Mouse (Mus musculus) natural killer cell, adult 2 months (primary cell): ENCODE results near the gene Arhgap21.
"Not testable (repeated sequence)": the region's sequence is repeated elsewhere in the genome, so short reads cannot be mapped to it uniquely, and the experiment has no call there.

ENCODE experiments used
- DNase-seq, 2 experiments: peaks; one replicate each; pipeline ENCODE4 v3.0.0; 2022; ENCODE audit warnings: low spot score in 2 of 2

Gene Arhgap21

DNA sequence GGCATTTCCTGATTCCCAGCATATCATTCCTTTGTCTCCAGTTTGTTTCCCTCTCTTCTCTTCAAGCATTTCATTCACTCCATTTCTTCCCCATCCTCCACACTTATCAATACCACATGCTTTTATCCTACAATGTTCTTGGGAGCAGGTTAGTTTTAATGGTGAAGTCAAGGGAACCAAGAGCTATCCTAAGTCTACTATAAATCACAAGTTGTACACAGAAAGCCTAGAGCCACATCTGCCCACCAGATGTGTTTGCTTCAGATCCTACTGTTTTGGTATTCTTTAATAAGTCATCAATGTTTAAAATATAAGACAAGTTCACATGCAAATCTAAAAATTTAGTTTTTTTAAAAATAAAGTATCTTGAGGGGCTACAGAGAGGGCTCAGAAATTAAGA, 27.6 kb downstream of the Arhgap21 start:
- DNase-seq = no peak

DNA sequence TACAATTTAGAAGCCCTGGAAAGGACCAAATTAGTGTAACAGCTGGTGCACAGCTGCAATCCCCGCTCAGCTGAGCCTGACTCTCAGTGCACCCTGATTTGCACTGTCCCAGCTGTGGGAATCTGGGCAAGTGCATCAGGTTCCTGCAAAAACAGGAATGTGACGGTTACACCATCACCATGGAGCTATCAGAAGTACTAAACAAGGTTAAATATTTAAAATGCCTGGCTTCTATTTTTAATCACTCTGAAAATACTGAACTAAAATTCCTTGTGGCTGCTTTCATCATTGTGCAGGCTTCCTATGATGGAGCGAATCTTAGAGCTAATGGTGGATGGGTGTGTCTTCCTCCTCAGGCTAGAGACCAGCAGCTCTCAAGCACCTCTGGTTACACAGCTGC, 29.3 kb downstream of the Arhgap21 start:
- DNase-seq = no peak

DNA sequence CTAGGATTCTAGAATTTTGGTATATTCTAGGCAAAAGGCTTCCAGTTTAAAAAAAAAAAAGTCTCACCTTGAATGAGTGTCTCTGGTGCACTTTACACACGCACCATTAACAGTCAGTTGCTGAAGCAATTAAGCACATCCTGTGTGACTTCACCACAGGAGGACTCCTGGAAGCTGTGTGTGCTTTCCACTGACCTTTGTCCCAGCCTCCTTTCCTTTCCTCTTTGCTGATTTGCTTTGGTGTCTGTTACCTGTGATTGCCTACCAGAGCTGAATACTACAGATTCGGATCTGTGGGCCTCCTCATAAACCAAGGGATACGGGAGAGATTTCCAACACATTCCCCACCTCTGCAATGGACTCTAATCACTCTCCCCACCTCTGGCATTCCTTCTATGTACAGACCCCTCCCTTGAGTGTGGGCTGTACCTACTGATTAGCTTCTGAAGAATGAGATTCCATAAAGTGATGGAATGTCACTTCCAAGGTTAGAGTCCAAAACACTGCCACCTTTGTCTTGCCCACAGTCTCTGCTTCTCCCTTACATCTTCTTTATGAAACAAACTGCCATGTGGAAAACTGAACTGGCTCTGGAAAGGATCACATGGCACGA, 32.0 kb downstream of the Arhgap21 start:
- no peak for DNase-seq

DNA sequence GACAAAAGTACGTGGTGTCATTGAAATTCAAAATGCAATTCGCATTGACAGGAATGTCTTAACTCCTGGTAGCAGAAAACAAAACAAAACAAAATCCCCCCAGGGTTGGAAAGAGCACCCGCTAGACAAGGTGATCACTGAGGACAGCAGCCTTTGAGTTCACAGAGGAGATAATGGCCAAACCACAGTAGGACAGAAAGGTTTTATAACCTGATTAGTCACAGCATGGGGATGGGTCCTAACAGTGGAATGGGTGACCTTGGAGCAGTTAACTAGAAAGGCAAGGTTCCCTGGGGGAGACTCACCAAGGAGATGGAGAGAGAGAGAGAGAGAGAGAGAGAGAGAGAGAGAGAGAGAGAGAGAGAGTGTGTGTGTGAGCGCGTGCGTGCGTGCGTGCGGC, 34.3 kb downstream of the Arhgap21 start:
- no peak for DNase-seq

DNA sequence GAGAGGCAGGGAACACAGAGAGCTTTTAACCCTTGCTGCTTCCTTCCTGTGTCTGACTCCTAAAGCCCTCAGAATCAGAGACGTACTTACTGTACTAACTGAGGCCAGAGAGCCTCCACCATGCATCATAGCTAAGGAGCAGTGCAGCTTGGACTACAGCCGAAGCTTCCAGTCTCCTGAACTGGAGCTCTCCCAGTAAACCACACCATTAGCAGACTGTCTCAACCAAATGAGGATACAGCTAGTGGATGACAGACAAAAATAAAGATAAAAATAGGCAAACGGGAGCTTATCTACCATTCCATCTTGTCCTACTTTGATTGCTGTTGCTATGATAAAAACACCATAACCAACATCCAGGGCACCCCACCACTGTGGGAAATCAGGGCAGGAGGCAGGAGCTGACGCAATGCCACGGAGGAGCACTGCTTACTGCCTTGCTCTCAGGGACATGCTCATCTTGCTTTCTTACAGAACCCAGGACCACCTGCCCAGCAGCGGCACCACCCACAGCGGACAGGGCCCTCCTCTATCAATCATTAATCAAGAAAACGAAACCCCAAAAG, 35.9 kb downstream of the Arhgap21 start:
- no peak for DNase-seq

DNA sequence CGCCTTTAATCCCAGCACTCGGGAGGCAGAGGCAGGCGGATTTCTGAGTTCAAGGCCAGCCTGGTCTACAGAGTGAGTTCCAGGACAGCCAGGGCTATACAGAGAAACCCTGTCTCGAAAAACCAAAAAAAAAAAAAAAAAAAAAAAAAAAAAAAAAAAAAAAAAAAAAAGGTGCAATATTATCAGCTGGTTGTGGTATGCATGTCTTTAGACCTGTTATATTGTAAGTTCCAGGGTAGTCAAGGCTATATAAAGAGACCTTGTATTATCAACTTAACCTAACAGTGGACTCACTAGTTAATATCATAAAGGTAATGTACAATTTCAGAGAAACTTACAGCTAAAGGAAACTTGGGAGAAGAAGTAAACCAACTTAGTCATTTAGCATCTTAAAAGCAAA, 36.9 kb downstream of the Arhgap21 start:
- DNase-seq = not testable (repeated sequence)

DNA sequence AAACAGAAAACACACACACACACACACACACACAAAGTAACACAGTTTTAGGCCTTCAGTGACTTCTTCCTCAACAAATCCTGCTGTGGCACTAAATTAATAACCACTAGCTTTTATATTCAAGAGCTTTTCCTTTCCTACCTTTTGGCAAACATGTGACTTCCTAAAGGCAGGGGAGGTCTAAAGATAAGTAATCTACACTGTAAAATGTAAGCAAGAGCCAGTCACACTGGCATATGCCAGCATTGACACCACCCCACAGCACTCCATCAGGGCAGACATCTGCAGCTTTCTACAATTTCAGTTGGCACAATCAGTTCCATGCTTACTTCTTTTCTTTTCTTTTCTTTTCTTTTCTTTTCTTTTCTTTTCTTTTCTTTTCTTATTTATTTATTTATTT, 40.2 kb downstream of the Arhgap21 start:
- no peak for DNase-seq

DNA sequence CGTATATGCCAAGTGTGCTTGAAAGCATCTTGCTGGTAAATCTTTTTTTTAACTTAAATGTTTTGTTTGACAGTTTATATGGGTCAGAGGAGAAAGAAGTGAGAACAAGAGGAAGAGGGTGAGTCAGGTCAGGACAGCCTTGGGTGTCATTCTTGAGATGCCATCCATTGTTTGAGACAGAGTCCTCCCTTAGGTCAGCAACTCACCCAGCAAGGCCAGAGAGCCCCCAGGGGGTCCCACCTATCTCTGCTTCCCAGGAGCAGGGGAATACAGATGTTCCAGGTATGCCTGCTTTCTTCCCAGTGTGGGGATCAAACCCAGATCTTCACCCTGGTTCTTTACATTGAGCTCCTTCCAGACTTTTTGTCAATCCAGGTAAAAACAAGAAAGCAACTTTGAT, 43.7 kb downstream of the Arhgap21 start:
- DNase-seq = no peak

DNA sequence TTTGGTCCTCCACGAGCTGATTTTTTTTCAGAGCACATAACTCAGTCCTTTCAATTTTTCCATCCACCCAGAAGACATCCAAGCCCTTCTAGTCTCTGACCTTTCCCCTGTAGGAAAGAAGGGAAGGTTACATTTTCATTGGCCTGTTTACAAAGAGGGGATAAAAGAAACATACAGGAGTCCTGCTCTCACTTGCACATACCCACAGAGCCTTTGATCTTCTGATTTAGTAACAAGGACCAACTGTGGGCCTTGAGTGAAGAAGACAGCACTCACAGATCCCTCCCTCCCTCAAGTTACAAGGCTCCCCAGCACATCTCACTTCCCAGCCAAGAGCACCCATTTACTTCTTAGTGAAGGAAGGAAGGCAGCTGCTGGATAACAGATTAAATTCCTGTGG, 46.3 kb downstream of the Arhgap21 start:
- DNase-seq = no peak

DNA sequence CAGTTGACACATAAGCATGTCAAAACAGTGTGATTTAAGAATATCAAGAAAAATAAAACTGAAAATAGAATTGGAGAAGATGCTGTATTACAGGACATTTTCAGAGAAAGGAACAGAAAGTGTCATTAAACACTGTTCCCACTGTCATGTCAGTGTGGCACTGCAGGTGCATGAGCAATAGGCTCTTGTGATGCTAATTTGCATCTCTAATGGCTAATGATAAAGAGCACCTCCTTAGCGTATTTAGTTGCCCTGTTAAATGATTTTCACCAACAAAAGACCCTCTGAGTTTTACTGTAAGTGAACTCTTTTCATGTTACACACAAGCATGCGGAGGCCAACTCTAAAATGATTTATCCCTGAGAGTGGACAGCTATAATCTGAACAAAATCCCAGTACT, 47.1 kb downstream of the Arhgap21 start:
- DNase-seq = no peak

DNA sequence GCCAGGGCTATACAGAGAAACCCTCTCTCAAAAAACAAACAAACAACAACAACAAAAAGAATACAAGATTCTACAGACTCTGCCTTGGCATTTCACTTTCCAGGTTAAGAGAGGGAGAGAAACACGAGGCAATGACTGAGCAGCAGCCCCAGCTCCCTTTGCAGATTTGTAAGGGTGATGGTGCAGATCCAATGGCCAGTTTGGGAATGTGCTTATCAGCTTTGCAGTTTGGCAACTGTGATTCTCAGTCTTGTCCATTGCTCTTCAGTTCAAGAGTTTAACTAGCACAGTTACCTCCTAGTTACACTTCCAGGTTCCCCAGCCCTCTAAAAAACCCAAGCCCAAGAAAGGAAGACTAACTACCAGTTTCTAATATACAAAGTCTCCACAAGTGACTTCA, 47.7 kb downstream of the Arhgap21 start:
- DNase-seq = no peak

DNA sequence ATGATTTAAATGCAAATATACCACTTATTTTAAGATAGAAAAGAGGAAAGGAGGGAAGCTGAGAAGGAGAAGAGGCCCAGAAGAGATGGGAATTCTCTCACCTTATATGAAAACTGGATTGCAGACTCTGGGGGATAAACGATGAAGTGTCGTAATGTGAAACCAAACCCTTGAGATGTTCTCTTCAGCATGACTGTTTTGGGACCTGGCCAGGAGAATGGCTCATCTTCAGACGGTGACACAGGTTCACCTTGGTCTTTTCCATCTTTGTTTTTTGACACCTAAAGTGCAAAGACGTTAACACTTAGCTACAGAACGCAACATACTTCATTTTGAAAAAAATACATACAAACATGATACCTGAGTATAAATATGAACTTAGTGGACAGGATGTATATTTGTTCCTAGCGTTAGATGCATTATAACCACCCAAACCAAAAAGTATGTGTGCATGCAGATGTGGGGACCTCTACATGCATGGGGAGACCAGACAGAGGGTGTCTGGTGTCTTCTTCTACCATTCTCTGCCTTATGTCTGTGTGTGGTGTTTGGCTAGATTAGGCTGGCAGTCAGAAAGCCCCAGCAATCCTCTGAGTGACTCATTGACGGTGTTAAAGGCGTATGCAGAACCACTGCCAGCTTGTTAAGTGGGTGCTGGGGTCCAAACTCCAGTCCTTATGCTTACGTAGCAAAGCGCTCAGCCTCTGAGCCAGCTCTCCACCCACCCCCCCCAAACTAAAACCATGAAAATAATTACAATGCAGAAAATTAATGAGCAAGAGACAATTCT, 54.0 kb downstream of the Arhgap21 start:
- no peak for DNase-seq

DNA sequence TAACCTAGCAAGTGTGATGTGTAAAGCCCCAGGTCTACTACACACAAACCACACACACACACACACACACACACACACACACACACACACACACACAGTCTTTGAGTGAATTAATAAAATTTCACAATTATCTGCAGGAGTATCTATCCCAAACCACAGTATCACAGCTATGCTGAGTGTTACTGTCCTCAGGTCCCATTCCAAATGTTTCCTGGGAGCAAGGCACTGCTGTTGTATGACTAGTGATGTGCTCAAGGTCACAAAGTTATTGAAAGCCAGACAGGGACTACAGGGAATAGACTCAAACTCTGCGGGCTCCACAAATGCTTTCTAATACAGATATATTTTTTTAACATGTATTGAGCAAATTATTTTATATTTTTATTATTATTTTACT, 55.7 kb downstream of the Arhgap21 start:
- no peak for DNase-seq

DNA sequence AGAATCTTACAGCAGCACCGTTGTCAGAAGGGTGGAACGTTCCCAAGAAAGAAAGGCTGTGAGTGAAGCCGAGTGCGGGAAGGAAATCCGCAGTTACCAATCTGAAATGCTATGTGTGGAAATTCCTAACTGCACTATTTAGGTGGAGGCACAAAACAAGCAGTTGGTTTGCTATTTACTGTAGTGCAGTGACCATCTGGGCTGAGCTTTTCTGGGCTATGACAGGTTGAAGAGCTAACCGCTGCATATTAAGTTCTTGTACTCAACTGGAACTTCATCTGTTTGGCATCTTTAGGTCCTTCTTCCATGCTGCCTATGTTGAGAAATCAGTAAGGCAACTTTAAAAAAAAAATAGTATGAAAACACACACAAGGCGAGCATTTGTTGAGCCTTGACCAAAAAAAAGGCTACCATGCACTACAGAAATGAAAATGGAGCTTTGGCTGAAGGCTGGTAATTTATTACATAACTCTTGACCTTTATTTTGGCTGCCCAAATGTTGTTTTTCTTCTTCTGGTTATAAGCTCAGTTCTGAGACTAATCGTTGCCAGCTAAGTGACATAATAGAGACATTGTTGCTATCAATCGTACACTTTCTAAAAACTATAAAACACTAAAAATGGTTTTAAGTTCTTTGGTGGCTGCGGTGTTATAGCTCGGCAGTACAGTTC, 56.2 kb downstream of the Arhgap21 start:
- DNase-seq = no peak

DNA sequence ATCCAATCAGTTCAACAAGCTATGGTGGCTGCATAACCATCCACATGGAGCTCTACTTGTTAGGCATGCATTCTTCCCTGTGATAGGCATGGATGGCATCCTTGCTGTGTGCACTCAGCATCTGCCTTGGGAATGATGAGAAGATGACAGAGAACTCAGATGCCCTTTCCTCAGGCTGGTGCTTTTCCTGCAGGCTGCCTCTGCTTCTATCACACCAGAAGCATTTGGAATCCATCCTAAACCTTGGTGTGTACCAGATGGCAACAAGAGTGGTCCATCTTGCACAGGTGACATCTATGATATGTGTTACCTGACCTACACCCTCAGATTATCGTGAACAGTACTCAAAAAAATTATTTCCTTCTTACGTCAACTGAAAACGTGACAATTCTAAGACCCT, 58.2 kb downstream of the Arhgap21 start:
- DNase-seq = no peak

DNA sequence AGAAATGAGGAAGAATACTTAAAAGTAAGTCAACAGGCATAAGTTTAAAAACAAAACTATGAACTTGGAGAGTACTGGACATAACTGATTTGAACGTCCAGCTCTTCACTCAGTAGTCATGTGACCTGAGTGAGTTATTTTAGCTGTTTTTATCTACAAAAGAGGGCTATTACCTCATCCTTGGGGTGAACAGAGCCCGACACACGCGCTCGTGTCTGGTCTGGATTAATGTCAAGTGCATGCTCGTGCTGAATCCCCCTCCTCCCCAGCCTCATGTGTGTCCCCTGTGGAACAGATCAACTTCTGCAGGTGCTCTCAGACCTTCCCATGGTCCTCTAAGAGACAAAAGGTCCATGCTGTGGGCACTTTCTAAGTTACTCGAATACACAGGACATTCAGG, 59.3 kb downstream of the Arhgap21 start:
- DNase-seq = no peak

DNA sequence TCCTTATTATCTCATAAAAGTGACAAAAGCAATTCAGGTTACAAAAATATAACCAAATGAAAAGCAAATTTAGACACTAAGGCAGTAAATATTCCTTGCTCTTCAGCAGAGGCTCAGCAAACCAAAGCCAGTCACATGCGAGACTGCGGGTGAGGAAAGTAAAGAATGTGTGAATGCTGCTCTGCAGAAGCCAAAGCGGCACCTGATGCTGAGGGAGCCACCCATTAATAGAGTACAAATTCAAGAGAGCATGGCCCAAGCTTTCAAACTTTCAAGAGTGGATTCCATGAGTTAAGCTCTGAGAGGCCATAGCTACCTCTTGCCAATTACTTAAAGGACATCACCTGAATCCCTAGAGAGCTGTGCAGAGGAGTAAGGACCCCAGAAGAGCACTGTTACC, 61.4 kb downstream of the Arhgap21 start:
- DNase-seq = no peak

DNA sequence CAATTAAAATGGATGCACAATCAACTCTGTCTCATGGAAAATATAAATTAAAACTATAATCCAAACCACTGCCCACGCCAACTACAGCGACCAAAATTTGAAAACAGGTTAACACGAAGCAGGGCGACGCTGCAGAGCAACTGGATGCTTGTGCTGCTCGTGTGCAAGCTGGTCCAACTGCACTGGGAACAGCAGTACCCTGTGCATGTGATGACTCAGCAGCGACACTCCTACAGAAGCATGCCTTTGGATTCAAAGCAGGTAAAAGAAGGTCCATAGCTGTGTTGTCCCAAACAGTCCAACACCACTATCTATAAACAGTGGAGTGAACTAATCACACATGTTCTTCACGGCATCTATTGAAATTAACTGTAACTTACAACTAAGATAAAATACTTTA, 63.3 kb downstream of the Arhgap21 start:
- no peak for DNase-seq

DNA sequence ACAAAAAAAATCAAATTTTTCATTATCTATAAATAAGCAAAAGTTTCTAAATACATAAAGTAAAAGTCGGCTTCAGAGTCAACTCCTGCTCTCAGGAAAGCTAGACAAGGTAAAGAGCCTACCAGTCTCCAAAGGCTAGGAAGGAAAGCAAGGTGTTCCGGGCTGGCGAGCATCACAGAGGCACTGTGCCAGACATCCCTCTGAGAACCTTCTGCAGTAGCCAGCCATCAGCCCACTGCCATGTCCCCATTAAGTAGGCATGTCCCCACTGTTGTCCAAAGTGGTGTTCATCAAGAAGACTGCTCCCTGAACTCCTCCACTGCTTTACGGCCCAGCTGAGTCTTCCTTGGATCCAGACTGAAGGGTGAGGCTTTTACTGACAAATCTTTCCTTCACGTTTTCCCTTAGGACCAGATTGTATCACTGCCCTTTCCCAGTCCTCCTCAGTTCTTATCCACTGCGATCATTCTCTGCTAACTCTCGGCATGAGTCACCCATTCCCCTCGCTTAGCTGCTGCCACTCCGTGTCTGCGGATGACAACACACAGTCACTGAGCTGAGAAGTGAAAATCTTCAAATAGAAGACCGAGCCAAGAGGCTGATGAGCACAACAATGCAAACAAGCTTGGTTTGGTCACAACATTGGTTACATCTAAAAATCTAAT, 65.6 kb downstream of the Arhgap21 start:
- DNase-seq = no peak

DNA sequence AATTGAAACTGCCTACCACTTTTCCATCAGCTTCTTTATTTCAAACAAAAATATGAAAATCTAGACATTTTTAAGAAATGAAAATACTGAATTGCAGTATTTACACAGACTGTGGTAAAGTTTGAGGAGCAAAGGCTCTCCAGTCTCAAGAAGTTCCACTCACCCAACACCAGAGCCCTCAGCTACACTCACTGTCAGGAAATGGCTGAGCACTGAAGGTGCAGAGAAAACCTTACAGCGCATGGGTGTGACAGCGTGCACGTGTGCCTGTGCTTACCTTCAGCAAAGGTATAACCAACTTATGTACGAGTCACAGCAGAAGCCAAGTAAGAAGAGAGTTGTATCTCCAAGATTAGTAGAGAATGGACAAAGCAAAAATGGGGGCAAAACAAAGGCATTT, 66.8 kb downstream of the Arhgap21 start:
- no peak for DNase-seq

DNA sequence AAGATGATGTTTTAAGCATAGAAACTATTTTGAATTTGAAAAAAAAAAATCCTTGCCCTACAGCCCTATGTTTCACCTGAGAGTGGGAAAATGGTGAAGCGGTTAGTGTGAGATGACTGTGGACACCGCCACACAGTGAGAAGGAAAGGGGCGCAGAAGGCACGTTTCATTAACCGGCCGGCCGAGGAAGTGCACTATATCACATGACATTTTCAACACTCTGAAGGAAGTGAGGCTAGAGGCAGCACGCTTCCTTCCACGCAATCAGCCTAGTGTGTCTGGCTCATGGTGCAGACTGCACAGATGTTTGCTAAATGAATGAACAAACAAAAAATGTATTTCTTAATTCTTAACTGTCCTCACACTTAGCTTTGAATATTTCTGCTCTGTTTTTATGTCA, 69.4 kb downstream of the Arhgap21 start:
- peak; percentile 12 to 41 for DNase-seq

DNA sequence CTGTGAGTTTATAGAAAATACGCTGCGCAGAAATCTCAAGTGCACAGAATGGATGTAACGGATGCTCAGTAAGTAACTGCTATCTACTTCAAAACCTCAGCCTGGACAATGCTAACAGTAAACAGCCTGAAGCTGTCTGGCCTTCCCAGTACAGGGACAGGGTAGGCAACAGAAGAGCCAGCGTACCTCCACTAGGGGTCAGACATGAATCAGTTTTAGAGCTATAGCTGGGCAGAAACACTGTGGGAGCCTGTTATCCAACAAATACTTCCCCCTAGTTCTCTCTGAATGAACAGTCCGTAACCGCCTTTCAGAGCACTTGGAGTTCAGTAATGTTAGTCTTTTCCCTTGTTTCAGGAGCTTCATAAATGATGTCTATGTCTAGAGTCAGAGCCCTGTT, 70.0 kb downstream of the Arhgap21 start:
- peak; percentile 58 to 71 for DNase-seq
